Mouse (Mus musculus) spleen, adult 2 months (tissue): ENCODE data around the gene Itgb1. TPM values are rescaled to one million over a fixed set of nuclear protein-coding genes. Genes with fewer than 3 reads are reported as not detected.

Experiments
- DNase-seq, 2 experiments: peaks; one replicate each; pipeline versions ENCODE4 v3.0.0 to v3.0.0-alpha.2; 2012 to 2021; ENCODE audit warnings: low spot score in 2 of 2, low read depth in 1 of 2
- H3K27ac ChIP-seq: fragments of 200-500 bp; 2 replicates; pipeline ENCODE4 v1.5.1; 2012; ENCODE audit warnings: low read length, inconsistent platforms; ENCODE audit not compliant: insufficient read depth
- H3K27me3 ChIP-seq: fragments of 200-500 bp; 2 replicates; pipeline ENCODE4 v1.6.1; 2012; ENCODE audit warnings: mild to moderate bottlenecking, moderate library complexity, low read length, inconsistent platforms; ENCODE audit not compliant: control insufficient read depth, insufficient read depth
- H3K36me3 ChIP-seq: fragments of 200-500 bp; 2 replicates; pipeline ENCODE4 v1.6.1; 2012; ENCODE audit warnings: mild to moderate bottlenecking, low read length, inconsistent platforms; ENCODE audit not compliant: control insufficient read depth, insufficient read depth
- H3K4me1 ChIP-seq: fragments of 200-500 bp; 2 replicates; pipeline ENCODE4 v1.6.1; 2011; ENCODE audit warnings: inconsistent platforms; ENCODE audit not compliant: control insufficient read depth, insufficient read depth, insufficient read length
- H3K4me3 ChIP-seq: fragments of 200-500 bp; 2 replicates; pipeline ENCODE4 v1.5.1; 2011; ENCODE audit warnings: mild to moderate bottlenecking, inconsistent platforms; ENCODE audit not compliant: insufficient read depth, insufficient read length; ENCODE audit errors: extremely low read depth
- CTCF ChIP-seq: fragments of 200-500 bp; IDR thresholded peaks from 2 replicates; pipeline ENCODE4 v1.5.1; 2011; ENCODE audit warnings: mild to moderate bottlenecking, inconsistent platforms; ENCODE audit not compliant: insufficient read depth, insufficient read length, insufficient replicate concordance; ENCODE audit errors: extremely low read depth
- POLR2A ChIP-seq: fragments of 200-500 bp; IDR thresholded peaks from 2 replicates; pipeline ENCODE4 v1.6.1; 2011; ENCODE audit warnings: low read depth, low read length, inconsistent platforms
- WGBS: fragments of 180-500 bp; shearing (Covaris S2); methylation state at CpG from one replicate; pipeline ENCODE4 v1.1.7; 2018; 5-methylcytosine and 5-hydroxymethylcytosine counted together
- polyA plus RNA-seq: library from polyadenylated mRNA; depleted of rRNA; stranded (reverse); fragments of >200 nt; gene quantifications from 2 replicates; pipeline ENCODE4 v1.2.3, GENCODE M21; 2012

Itgb1 gene
- polyA plus RNA-seq, 1 experiment: 18.8 TPM

GRCm38 (mm10) chr8:128680548-128681325 is 4.7 kb upstream of the Itgb1 start:
- H3K27me3 ChIP-seq: no peaks in the 10 kb centered on the region
- no peak for DNase-seq
- TF ChIP-seq CTCF (no peak), POLR2A (no peak)
- 79% methylated on average over 2 of the region's 2 CpGs for WGBS
- no peaks in the 10 kb centered on the region; the same call in 1 of the 2 replicates for H3K4me1 ChIP-seq
- H3K27ac ChIP-seq: peak overlapping the region; percentile 44; the same call in 1 of the 2 replicates
- H3K36me3 ChIP-seq: no peaks in the 10 kb centered on the region
- H3K4me3 ChIP-seq: no peak overlapping the region

DNA sequence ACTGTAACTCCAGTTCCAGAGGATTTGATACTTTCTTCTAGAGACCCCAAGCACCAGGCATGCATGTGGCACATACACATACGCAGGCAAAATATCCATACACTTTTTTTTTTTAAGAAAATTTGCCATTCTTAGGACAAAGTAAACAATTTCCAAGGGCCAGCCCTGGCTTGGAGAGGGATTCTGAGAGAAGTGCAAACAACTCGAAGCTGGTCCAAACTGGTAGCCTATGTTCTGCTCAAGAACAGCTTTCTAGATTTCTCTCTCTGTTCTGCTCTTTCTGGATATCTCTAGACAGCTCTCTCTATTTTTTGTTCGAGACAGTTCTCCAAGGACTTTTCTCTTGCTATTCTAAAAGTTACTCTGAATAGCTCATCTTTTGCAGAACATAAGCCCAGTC is 3.5 kb upstream of the Itgb1 start:
- H3K36me3 ChIP-seq: no peaks in the 10 kb centered on the region
- no peaks in the 10 kb centered on the region for H3K27me3 ChIP-seq
- H3K4me1 ChIP-seq: no peaks in the 10 kb centered on the region; the same call in 1 of the 2 replicates
- no peak for DNase-seq
- H3K4me3 ChIP-seq: no peak overlapping the region
- no peak overlapping the region for H3K27ac ChIP-seq
- TF ChIP-seq POLR2A (no peak), CTCF (no peak)
- 97% methylated on average over 3 of the region's 3 CpGs for WGBS

DNA sequence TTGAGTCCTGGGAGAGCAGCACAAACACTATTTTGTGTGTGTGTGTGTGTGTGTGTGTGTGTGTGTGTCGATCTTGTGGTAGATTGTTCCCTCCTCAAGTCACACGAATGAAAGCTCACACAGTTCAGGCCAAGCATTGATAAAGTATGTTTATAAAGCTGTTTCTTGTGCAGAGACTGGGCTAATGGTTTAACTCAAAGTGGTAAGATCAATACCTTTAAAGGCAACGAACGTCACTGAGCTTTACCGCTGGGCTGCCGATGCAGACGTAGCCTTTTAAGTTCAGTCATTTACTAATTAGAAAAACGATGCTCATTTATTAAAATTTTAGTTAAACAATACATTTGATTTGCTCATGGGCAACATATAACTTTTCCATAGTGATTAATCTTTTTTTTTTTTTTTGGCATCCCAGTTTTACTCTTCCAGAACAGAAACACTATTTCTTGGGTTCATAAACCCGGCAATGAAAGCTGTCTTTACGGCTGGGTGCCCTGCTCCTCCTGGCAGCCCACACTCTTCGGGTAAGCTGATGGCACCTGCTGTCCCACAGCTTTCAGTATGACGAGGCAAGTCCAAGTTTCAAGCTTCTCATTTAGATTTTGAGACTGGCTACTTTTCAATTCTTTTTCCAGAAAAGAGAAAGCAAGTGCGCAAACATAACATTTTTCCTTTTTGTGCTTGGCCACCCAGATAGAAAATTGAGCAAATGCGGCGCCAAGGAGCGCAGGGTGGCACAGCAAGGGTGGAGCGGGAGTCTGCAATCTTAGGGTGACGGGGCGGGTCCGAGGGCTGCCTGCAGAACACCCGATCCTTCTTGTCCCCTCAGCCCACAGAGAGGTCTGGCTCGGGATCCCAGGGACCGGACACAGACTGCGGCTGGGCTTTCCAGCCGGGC is 596 bp upstream of the Itgb1 start:
- peak overlapping the region; percentile 85 for H3K27ac ChIP-seq
- H3K36me3 ChIP-seq: no peaks in the 10 kb centered on the region
- no peaks in the 10 kb centered on the region; the same call in 1 of the 2 replicates for H3K4me1 ChIP-seq
- DNase-seq: no peak
- no peaks in the 10 kb centered on the region for H3K27me3 ChIP-seq
- 16% methylated on average over 25 of the region's 25 CpGs for WGBS
- no peak for TF ChIP-seq POLR2A
- no peak for TF ChIP-seq CTCF
- H3K4me3 ChIP-seq: peak overlapping the region; percentile 72

- peak overlapping the region; percentile 72; the same call in 1 of the 2 replicates for H3K27ac ChIP-seq
- WGBS: 3% methylated on average over 2 of the region's 2 CpGs
- H3K4me1 ChIP-seq: peaks cover 3% of the 10 kb centered on the region
- TF ChIP-seq POLR2A (no peak), CTCF (no peak)
- no peaks in the 10 kb centered on the region for H3K36me3 ChIP-seq
- peak overlapping the region; percentile 72 for H3K4me3 ChIP-seq
- no peaks in the 10 kb centered on the region for H3K27me3 ChIP-seq
- DNase-seq: no peak
Measured at GRCm38 (mm10) chr8:128686429-128686990, 1.1 kb downstream of the Itgb1 start.

DNA sequence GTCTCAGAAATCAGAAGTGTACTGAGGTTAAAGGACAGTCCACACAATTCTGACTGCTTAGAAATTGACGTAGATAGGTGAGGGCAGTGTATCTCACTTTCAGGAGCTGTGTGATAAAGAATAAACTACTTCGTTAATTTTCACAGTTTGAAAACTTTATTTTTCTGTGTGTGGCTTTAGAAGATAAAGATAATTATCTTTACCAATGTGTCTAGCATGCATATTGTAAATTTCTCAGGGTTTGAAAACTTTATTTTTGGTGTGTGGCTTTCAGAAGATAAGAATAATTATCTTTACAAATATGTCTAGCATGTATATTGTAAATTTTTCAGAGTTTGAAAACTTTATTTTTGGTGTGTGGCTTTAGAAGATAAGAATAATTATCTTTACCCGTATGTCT is 3.2 kb downstream of the Itgb1 start:
- 68% methylated on average over 3 of the region's 3 CpGs for WGBS
- Histone ChIP-seq H3K27ac (no peak overlapping the region), H3K36me3 (no peaks in the 10 kb centered on the region), H3K4me3 (no peak overlapping the region), H3K4me1 (peaks cover 3% of the 10 kb centered on the region), H3K27me3 (no peaks in the 10 kb centered on the region)
- no peak for DNase-seq
- no peak for TF ChIP-seq POLR2A
- no peak for TF ChIP-seq CTCF

DNA sequence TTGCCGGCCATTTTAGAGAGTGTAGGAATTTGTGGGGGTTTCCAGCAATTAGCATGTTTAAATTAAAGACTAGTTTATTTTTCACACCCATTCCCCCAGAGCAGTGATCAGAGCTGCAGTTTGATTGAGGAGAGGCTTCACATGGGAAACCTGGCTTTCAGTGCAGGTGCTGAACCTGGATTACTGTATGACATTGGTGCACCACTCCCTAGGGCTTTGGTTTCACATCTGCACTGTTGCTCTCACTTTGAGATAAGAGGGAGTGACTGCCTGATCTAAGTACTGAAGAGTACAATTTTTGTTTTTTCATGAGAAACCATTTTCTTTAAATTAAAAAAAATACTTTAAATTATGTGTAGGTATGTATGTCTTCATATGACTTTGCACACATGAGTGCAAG is 4.6 kb downstream of the Itgb1 start:
- Histone ChIP-seq H3K4me3 (no peak overlapping the region), H3K27me3 (no peaks in the 10 kb centered on the region), H3K4me1 (peaks cover 3% of the 10 kb centered on the region), H3K36me3 (no peaks in the 10 kb centered on the region), H3K27ac (no peak overlapping the region)
- WGBS: 88% methylated on average over 1 of the region's 1 CpGs
- TF ChIP-seq CTCF: no peak
- TF ChIP-seq POLR2A: no peak
- DNase-seq: no peak
